1 mouse cellular context compared by ENCODE assay signal in the genomic region with DNA sequence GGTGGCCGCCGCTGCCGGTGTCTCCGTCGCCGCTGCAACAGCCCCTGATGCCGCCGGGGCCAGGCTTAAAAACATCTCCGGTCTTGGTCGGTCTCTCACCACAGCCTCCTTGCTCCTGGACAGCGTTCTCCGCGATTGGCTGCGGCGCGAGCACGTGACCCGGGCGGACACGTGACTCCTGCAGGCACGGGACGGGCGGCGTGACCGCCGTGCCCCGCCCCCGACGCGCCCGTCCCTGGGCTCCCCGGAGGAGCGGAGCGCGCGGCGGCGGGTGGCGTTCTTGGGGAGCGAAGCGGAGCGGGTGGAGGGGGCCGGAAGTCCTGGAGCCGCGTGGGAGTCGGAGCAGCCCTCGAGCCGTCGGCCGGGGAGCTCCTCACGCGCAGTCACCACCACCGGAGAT.
TF ChIP-seq lines count a peak whose summit lies in the region.

A gene (minus strand): TSS at position 156 of the 400 bp plus-strand sequence.

TF ChIP-seq in CH12.LX, 34 proteins besides CTCF, POLR2A, EP300 and RAD21 (continued from another document):
- no peak for TF ChIP-seq NRF1 (IDR thresholded peaks at IDR 0.05; ENCODE audit: low read depth, low read length)
- TF ChIP-seq BHLHE40 (IDR thresholded peaks at IDR 0.05; ENCODE audit: low read depth, low read length), result peak; percentile 99
- no peak for TF ChIP-seq PAX5 (IDR thresholded peaks at IDR 0.05; ENCODE audit: low read length)
- TF ChIP-seq JUND (conservative IDR thresholded peaks at IDR 0.05; ENCODE audit: low read depth, low read length), result no peak
- no peak for TF ChIP-seq HCFC1 (IDR thresholded peaks at IDR 0.05; ENCODE audit: low read depth, low read length)
- no peak for TF ChIP-seq JUN (IDR thresholded peaks at IDR 0.05; ENCODE audit: insufficient read depth, low read depth, low read length)
- TF ChIP-seq MXI1 (IDR thresholded peaks at IDR 0.05; ENCODE audit: low read depth, low read length), result peak; percentile 64; the same call in 1 of the 2 replicates
- TF ChIP-seq MAZ (IDR thresholded peaks at IDR 0.05; ENCODE audit: low read depth, low read length), result 0 out of 2 replicates have a peak, but pooled peaks have one; percentile 25
- no peak for TF ChIP-seq RCOR1 (conservative IDR thresholded peaks at IDR 0.05; ENCODE audit: low read depth, low read length)
- TF ChIP-seq ELF1 (IDR thresholded peaks at IDR 0.05; ENCODE audit: low read depth, low read length), result no peak
- TF ChIP-seq SMC3 (IDR thresholded peaks at IDR 0.05; ENCODE audit: low read depth, low read length), result no peak
